Mouse (Mus musculus) embryonic facial prominence, embryonic 15.5 days (tissue): ENCODE data around the gene Cd37. TPM values are rescaled to one million over a fixed set of nuclear protein-coding genes. Genes with fewer than 3 reads are reported as not detected.

Experiments
- ATAC-seq: fragments of 200-750 bp; cut with Nextera tagmentation; 2 replicates; pipeline ENCODE4 v1.8.0; 2017; ENCODE audit warnings: low read depth, moderate TSS enrichment; ENCODE audit not compliant: insufficient number of reproducible peaks, low FRiP score, low TSS enrichment
- H3K27ac ChIP-seq: fragments of 300-500 bp; sonication (generic); replicated peaks from 2 replicates; pipeline ENCODE4 v1.5.1; 2015; ENCODE audit warnings: mild to moderate bottlenecking, inconsistent platforms
- H3K27me3 ChIP-seq: fragments of 300-500 bp; sonication (generic); 2 replicates; pipeline ENCODE4 v1.6.1; 2015; ENCODE audit warnings: inconsistent platforms
- H3K36me3 ChIP-seq: fragments of 300-500 bp; sonication (generic); 2 replicates; pipeline ENCODE4 v1.6.1; 2015; ENCODE audit warnings: mild to moderate bottlenecking, inconsistent platforms
- H3K4me1 ChIP-seq: fragments of 300-500 bp; sonication (generic); 2 replicates; pipeline ENCODE4 v1.6.1; 2015; ENCODE audit warnings: inconsistent platforms
- H3K4me2 ChIP-seq: fragments of 300-500 bp; sonication (generic); replicated peaks from 2 replicates; pipeline ENCODE4 v1.6.1; 2015; ENCODE audit warnings: mild to moderate bottlenecking, inconsistent platforms
- H3K4me3 ChIP-seq: fragments of 300-500 bp; sonication (generic); replicated peaks from 2 replicates; pipeline ENCODE4 v1.5.1; 2015; ENCODE audit warnings: mild to moderate bottlenecking, inconsistent platforms
- H3K9ac ChIP-seq: fragments of 300-500 bp; sonication (generic); 2 replicates; pipeline ENCODE4 v1.6.1; 2015; ENCODE audit warnings: inconsistent platforms
- H3K9me3 ChIP-seq: fragments of 300-500 bp; sonication (generic); replicated peaks from 2 replicates; pipeline ENCODE4 v1.6.1; 2016; ENCODE audit warnings: inconsistent platforms
- WGBS: fragments of 180-500 bp; shearing (Covaris S2); methylation state at CpG from one replicate; pipeline ENCODE4 v1.1.7; 2015; 5-methylcytosine and 5-hydroxymethylcytosine counted together
- polyA plus RNA-seq: library from polyadenylated mRNA; unstranded; fragments of >200 nt; fragmentation: Nextera tagmentation; extraction: Ambion mirVana; gene quantifications from 2 replicates; pipeline ENCODE4 v1.2.1, GENCODE M21; 2015

Cd37 gene
- polyA plus RNA-seq, 1 experiment from 2014 or later = 4.9 TPM

DNA sequence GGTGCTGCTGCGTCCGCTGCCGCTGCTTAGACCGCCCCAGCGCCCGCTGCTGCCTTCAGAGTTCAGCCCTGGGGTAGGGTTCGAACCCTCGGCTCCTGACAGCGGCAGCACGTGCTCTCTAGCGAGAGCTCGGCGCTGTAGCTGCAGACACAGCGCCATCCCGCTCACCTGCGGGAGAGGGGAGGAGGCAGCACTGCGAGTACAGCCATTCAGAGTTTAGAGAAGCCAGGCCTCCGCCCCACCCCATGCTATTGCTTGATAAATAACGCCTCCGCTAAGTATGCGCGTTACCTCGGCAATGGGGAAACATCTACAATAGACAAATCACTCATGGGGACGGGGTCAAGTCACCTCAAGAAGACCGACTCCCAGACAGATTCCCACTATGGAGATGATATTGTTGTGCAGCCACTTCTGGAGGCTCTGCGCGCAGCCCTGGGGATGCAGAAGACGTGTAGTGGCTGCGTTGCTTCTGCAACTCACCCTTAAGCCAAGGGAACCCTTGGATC lies 4.5 kb downstream of the Cd37 start:
- 10% methylated on average over 29 of the region's 29 CpGs for WGBS
- H3K4me3 ChIP-seq = peak overlapping the region; percentile 29
- 0 out of 2 replicates have a peak, but pooled peaks cover 3% of the 10 kb centered on the region for H3K27me3 ChIP-seq
- ATAC-seq = no peak
- H3K9ac ChIP-seq = no peak overlapping the region
- H3K4me2 ChIP-seq = peak overlapping the region; percentile 44
- H3K36me3 ChIP-seq = peaks cover 36% of the 10 kb centered on the region
- H3K9me3 ChIP-seq = no peaks in the 10 kb centered on the region
- H3K27ac ChIP-seq = peak overlapping the region; percentile 55; the same call in 1 of the 2 replicates
- H3K4me1 ChIP-seq = peaks cover 28% of the 10 kb centered on the region

GRCm38 (mm10) chr7:45233580-45234332 lies 5.2 kb downstream of the Cd37 start:
- Histone ChIP-seq H3K27ac (0 out of 2 replicates have a peak overlapping the region, but pooled peaks have one; percentile 5), H3K4me3 (peak overlapping the region; percentile 29; the same call in 1 of the 2 replicates), H3K9me3 (no peaks in the 10 kb centered on the region), H3K4me1 (peaks cover 28% of the 10 kb centered on the region), H3K27me3 (no peaks in the 10 kb centered on the region), H3K9ac (no peak overlapping the region), H3K4me2 (peak overlapping the region; percentile 44), H3K36me3 (peaks cover 42% of the 10 kb centered on the region)
- 34% methylated on average over 20 of the region's 20 CpGs for WGBS
- no peak for ATAC-seq

- Histone ChIP-seq H3K9me3 (no peaks in the 10 kb centered on the region), H3K4me2 (no peak overlapping the region), H3K4me3 (no peak overlapping the region), H3K27ac (no peak overlapping the region), H3K4me1 (peaks cover 28% of the 10 kb centered on the region), H3K36me3 (peaks cover 51% of the 10 kb centered on the region), H3K27me3 (no peaks in the 10 kb centered on the region), H3K9ac (no peak overlapping the region)
- ATAC-seq = no peak
- 65% methylated on average over 13 of the region's 13 CpGs for WGBS
Measured at GRCm38 (mm10) chr7:45232716-45233465, 6.0 kb downstream of the Cd37 start.

GRCm38 (mm10) chr7:45231941-45232340 lies 7.0 kb downstream of the Cd37 start:
- no peak overlapping the region for H3K4me2 ChIP-seq
- peaks cover 58% of the 10 kb centered on the region for H3K36me3 ChIP-seq
- H3K27me3 ChIP-seq = no peaks in the 10 kb centered on the region
- peaks cover 28% of the 10 kb centered on the region for H3K4me1 ChIP-seq
- no peak for ATAC-seq
- H3K4me3 ChIP-seq = no peak overlapping the region
- no peak overlapping the region for H3K9ac ChIP-seq
- WGBS = 84% methylated on average over 11 of the region's 11 CpGs
- no peak overlapping the region for H3K27ac ChIP-seq
- no peaks in the 10 kb centered on the region for H3K9me3 ChIP-seq

DNA sequence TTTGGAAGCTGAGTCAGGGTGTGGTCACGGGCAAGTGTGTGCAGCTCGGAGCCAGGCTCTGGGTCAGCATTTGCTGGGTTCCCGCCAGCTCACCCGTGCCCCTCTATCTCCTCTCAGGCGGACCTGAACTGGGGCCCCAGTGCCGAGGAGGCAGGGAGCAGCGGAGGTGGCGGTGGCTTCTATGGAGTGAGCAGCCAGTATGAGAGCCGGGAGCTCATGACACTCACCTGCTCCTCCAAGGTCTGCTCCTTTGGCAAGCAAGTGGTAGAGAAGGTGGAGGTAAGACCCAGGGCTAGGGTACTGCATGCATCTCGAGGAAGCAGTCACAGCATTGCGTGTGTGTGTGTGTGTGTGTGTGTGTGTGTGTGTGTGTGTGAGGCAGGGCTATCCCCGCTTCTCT lies 7.7 kb downstream of the Cd37 start:
- H3K36me3 ChIP-seq = peaks cover 65% of the 10 kb centered on the region
- WGBS = 91% methylated on average over 12 of the region's 12 CpGs
- H3K27me3 ChIP-seq = no peaks in the 10 kb centered on the region

DNA sequence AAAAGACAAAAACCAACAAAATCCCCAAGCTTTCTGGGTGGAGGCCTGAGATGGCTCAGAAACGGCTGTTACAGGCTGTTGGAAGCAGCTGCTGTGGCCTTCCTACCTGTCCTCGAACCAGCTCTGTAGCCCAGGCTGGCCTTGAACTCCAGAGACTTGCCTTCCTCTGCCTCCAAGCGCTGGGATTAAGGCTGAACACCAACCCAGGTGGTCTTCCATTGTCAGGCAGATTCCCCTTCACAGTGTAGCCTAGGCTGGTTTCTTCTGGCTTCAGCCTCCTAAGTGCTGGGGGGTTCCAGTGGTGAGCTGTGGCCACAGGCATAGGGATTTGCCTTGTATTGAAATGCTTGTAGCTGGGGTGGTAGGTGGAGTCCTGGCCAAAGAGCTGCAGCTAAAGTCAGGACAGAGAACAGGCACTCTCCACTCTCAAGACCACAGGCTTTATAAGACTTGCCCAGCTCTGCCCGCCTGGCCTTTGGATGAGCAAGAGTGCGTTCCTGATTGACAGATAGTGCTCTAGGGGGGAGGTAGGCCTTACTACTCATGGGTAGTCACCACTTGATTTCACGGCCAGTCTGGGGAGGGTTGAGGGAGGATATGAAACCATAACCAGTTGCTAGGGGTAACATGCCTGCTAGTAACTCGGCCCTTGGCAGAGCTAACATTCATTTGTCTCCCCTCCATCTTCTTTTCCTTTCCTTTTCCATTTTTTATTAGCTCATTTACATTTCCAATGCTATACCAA lies 9.3 kb downstream of the Cd37 start:
- H3K27me3 ChIP-seq = no peaks in the 10 kb centered on the region
- H3K9ac ChIP-seq = no peak overlapping the region
- peaks cover 16% of the 10 kb centered on the region for H3K4me1 ChIP-seq
- peaks cover 81% of the 10 kb centered on the region for H3K36me3 ChIP-seq
- H3K4me2 ChIP-seq = no peak overlapping the region
- 79% methylated on average over 7 of the region's 7 CpGs for WGBS
- no peaks in the 10 kb centered on the region for H3K9me3 ChIP-seq
- no peak overlapping the region for H3K4me3 ChIP-seq
- no peak for ATAC-seq
- H3K27ac ChIP-seq = no peak overlapping the region

More for the DNA sequence above, 7.7 kb downstream of the Cd37 start:
- peaks cover 28% of the 10 kb centered on the region for H3K4me1 ChIP-seq
- H3K27ac ChIP-seq = no peak overlapping the region
- H3K4me2 ChIP-seq = no peak overlapping the region
- no peak overlapping the region for H3K4me3 ChIP-seq
- no peak overlapping the region for H3K9ac ChIP-seq
- H3K9me3 ChIP-seq = no peaks in the 10 kb centered on the region
- no peak for ATAC-seq

DNA sequence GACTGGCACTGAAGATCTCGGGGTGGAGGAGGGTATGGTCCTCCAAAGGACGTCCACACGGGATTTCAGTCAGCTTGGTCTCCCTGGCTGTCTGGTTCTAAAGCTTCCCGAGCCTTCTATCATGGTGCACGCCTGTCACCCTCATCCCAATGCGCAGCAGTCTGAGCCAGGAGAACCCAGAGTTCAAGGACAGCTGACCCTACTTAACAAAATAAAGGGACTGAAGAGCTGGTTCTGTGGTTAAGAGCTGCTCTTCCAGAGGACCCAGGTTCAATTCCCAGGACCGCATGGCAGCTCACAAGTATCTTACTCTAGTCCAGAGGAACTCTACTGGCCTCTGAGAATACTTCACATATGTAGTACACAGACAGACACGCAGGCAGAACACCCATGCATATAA lies 9.9 kb downstream of the Cd37 start:
- H3K4me2 ChIP-seq = no peak overlapping the region
- peaks cover 10% of the 10 kb centered on the region for H3K4me1 ChIP-seq
- H3K27ac ChIP-seq = no peak overlapping the region
- H3K27me3 ChIP-seq = no peaks in the 10 kb centered on the region
- WGBS = 89% methylated on average over 8 of the region's 8 CpGs
- no peak overlapping the region for H3K4me3 ChIP-seq
- ATAC-seq = no peak
- peaks cover 86% of the 10 kb centered on the region for H3K36me3 ChIP-seq
- H3K9me3 ChIP-seq = no peaks in the 10 kb centered on the region
- no peak overlapping the region for H3K9ac ChIP-seq

DNA sequence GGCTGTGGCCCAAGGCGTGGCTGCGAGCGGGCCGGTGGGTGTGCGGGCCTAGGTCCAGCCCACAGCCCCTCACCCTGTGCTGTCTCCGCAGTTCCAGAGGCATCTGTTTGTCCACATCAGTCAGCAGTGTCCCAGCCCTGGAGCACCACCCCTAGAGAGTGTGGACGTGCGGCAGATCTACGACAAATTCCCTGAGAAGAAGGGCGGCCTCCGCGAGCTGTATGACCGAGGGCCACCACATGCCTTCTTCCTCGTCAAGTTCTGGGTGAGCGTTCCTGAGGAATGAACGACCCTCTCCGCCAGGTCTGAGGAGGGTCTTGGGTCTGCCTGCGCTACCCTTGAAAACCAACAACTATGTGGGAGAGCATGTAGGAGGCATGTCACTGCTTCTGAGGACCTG lies 10.4 kb downstream of the Cd37 start:
- no peaks in the 10 kb centered on the region for H3K27me3 ChIP-seq
- H3K4me1 ChIP-seq = peaks cover 5% of the 10 kb centered on the region
- 96% methylated on average over 18 of the region's 18 CpGs for WGBS
- H3K36me3 ChIP-seq = peaks cover 87% of the 10 kb centered on the region
- no peak for ATAC-seq
- H3K27ac ChIP-seq = no peak overlapping the region
- H3K9ac ChIP-seq = no peak overlapping the region
- no peak overlapping the region for H3K4me2 ChIP-seq
- H3K4me3 ChIP-seq = no peak overlapping the region
- no peaks in the 10 kb centered on the region for H3K9me3 ChIP-seq

- no peaks in the 10 kb centered on the region for H3K27me3 ChIP-seq
- no peak overlapping the region for H3K4me2 ChIP-seq
- H3K27ac ChIP-seq = no peak overlapping the region
- peaks cover 84% of the 10 kb centered on the region for H3K36me3 ChIP-seq
- 89% methylated on average over 5 of the region's 5 CpGs for WGBS
- ATAC-seq = no peak
- no peak overlapping the region for H3K4me3 ChIP-seq
- no peaks in the 10 kb centered on the region for H3K4me1 ChIP-seq
- no peak overlapping the region for H3K9ac ChIP-seq
- no peaks in the 10 kb centered on the region for H3K9me3 ChIP-seq
Measured at GRCm38 (mm10) chr7:45226421-45226820, 12.5 kb downstream of the Cd37 start.

DNA sequence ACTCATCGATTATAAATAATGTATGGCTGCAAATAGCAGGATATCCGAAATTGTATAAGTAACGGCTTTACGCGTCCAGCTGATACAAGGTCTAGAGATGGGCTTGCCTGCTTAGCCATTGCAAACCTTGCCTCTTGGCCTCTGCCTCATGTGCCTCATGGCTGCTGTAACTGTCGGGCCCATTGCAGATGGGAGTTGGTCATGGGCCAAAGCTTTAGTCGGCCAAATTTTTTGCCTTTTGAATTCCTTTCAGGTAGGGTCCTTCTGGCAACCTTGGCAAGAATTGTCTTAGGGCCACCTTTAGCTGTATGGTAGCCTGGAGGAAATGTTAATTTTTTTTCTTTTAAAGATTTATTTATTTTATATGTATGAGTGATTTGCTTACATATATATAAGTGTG lies 14.1 kb downstream of the Cd37 start:
- WGBS = 94% methylated on average over 7 of the region's 7 CpGs
- Histone ChIP-seq H3K4me3 (no peak overlapping the region), H3K4me1 (no peaks in the 10 kb centered on the region), H3K9me3 (no peaks in the 10 kb centered on the region), H3K4me2 (no peak overlapping the region), H3K9ac (no peak overlapping the region), H3K36me3 (peaks cover 93% of the 10 kb centered on the region), H3K27me3 (no peaks in the 10 kb centered on the region), H3K27ac (no peak overlapping the region)
- no peak for ATAC-seq

- 76% methylated on average over 2 of the region's 2 CpGs for WGBS
- Histone ChIP-seq H3K9me3 (no peaks in the 10 kb centered on the region), H3K4me3 (no peak overlapping the region), H3K4me1 (peaks cover 18% of the 10 kb centered on the region), H3K36me3 (peaks cover 92% of the 10 kb centered on the region), H3K9ac (no peak overlapping the region), H3K4me2 (no peak overlapping the region), H3K27me3 (no peaks in the 10 kb centered on the region), H3K27ac (no peak overlapping the region)
- no peak for ATAC-seq
Measured at GRCm38 (mm10) chr7:45221680-45222079, 17.2 kb downstream of the Cd37 start.
